Mouse (Mus musculus): Measurements from ENCODE around the gene Suclg1. TPM values are rescaled to one million over a fixed set of nuclear protein-coding genes. Genes with fewer than 3 reads are reported as not detected.

Suclg1 gene
- polyA plus RNA-seq, 1 experiment, result 147 TPM

DNA sequence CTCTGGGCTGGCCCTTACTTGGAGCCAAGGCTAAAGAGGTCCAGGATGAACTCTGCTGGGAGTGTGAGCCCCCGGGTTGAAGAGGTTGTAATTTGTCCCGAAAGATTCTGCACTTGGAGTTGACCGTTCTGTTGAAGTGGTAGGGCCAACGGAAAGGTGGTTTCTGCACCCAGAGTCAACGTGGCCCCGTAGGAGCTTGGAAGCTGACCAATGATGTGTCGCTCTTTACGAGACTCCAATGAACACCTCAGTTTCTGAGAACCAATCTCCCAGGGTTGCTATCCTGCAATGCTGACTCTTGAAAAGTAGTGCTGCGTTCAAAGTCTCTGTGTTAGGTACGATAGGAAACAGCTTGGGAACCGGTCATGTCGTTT is 854 bp downstream of the Suclg1 start:
- Histone ChIP-seq H3ac (ENCODE audit: control insufficient read depth, insufficient read length) (peak overlapping the region; percentile 27), H3K36me3 (ENCODE audit: control insufficient read depth, insufficient read depth) (no peaks in the 10 kb centered on the region), H3K27me3 (ENCODE audit: control insufficient read depth, insufficient read depth, insufficient read length) (no peaks in the 10 kb centered on the region), H3K4me3 (peak overlapping the region; percentile 79), H3K4me2 (ENCODE audit: low read depth) (peak overlapping the region; percentile 89), H3K79me2 (ENCODE audit: control insufficient read depth, insufficient read depth) (peaks cover 56% of the 10 kb centered on the region)
- TF ChIP-seq REST (IDR thresholded peaks at IDR 0.05; ENCODE audit: insufficient read depth, insufficient read length), result no peak
- no peak for TF ChIP-seq MAX (IDR thresholded peaks at IDR 0.05; ENCODE audit: low read depth)
- no peak for TF ChIP-seq TCF3 (IDR thresholded peaks at IDR 0.05; ENCODE audit: insufficient read length, low read depth)
- TF ChIP-seq POLR2AphosphoS2 (IDR thresholded peaks at IDR 0.05; ENCODE audit: insufficient read length, low read depth), result no peak

DNA sequence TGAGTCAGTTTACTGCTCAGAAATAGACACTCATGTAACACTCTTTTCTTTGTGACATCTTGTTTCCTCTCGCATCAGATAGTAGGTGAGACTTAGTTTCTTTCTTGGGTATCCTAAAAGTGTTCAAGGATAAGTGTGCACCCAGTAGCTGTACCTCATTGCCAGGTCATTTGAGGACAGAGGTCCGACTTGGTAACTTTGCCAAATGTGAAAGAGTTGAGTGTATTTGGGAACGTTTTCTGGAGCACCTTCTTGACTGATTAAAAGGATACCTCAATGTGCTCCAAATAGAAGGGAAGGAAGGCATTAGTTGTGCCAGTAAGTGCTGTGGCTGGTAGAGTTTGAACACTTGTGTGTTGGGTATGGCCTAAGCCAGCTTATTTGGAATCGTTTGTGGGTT is 1.7 kb downstream of the Suclg1 start:
- Histone ChIP-seq H3ac (ENCODE audit: control insufficient read depth, insufficient read length) (no peak overlapping the region), H3K4me2 (ENCODE audit: low read depth) (peak overlapping the region; percentile 89), H3K27me3 (ENCODE audit: control insufficient read depth, insufficient read depth, insufficient read length) (no peaks in the 10 kb centered on the region), H3K79me2 (ENCODE audit: control insufficient read depth, insufficient read depth) (peaks cover 63% of the 10 kb centered on the region), H3K4me3 (peak overlapping the region; percentile 79), H3K36me3 (ENCODE audit: control insufficient read depth, insufficient read depth) (no peaks in the 10 kb centered on the region)
- TF ChIP-seq USF1 (IDR thresholded peaks at IDR 0.05; ENCODE audit: low read depth) (no peak), MAX (IDR thresholded peaks at IDR 0.05; ENCODE audit: low read depth) (no peak), E2F4 (IDR thresholded peaks at IDR 0.05; ENCODE audit: insufficient read depth) (no peak), POLR2AphosphoS2 (IDR thresholded peaks at IDR 0.05; ENCODE audit: insufficient read length, low read depth) (no peak), POLR2A (IDR thresholded peaks at IDR 0.05; ENCODE audit: insufficient read length, low read depth) (no peak), REST (IDR thresholded peaks at IDR 0.05; ENCODE audit: insufficient read depth, insufficient read length) (no peak), TCF12 (IDR thresholded peaks at IDR 0.05; ENCODE audit: insufficient read depth, poor library complexity, severe bottlenecking) (no peak), MYOG (IDR thresholded peaks at IDR 0.05; ENCODE audit: control insufficient read depth in 1 of 3, insufficient read depth in 1 of 3, insufficient read length in 2 of 3, low read depth in 2 of 3) (no peak), TCF3 (IDR thresholded peaks at IDR 0.05; ENCODE audit: insufficient read length, low read depth) (no peak), CEBPB (IDR thresholded peaks at IDR 0.05; ENCODE audit: insufficient read depth, poor library complexity, severe bottlenecking) (no peak), MYOD1 (IDR thresholded peaks at IDR 0.05; ENCODE audit: control insufficient read depth in 1 of 3, insufficient read length in 2 of 3, low read depth in 2 of 3) (no peak), SRF (IDR thresholded peaks at IDR 0.05; ENCODE audit: control insufficient read depth, insufficient read length, low read depth) (no peak)

DNA sequence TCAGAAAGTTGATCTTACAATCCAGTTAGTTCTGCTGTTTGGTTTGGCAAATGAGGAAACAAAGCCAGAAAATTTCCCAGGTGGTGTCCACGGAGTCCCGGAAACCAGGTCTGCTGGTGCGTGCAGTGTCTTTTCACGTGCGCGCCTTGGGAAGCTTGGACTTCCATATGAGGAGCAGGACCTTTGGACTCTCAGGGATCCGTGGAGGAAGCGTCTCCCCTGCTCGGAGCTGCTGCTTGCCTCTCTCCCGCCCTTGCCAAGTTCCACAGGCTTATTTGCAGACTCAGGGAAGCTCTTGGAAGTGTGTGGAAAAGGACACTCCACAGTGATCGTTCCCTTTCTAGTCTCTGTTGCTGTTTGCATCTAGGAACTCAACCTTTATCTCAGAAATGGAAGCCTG is 3.2 kb downstream of the Suclg1 start:
- H3K79me2 ChIP-seq (ENCODE audit: control insufficient read depth, insufficient read depth), result peaks cover 71% of the 10 kb centered on the region
- no peak overlapping the region for H3ac ChIP-seq (ENCODE audit: control insufficient read depth, insufficient read length)
- TF ChIP-seq E2F4 (IDR thresholded peaks at IDR 0.05; ENCODE audit: insufficient read depth) (no peak), MYOG (IDR thresholded peaks at IDR 0.05; ENCODE audit: control insufficient read depth in 1 of 3, insufficient read depth in 1 of 3, insufficient read length in 2 of 3, low read depth in 2 of 3) (no peak), TCF12 (IDR thresholded peaks at IDR 0.05; ENCODE audit: insufficient read depth, poor library complexity, severe bottlenecking) (no peak), REST (IDR thresholded peaks at IDR 0.05; ENCODE audit: insufficient read depth, insufficient read length) (no peak), POLR2AphosphoS2 (IDR thresholded peaks at IDR 0.05; ENCODE audit: insufficient read length, low read depth) (no peak), CEBPB (IDR thresholded peaks at IDR 0.05; ENCODE audit: insufficient read depth, poor library complexity, severe bottlenecking) (no peak), MAX (IDR thresholded peaks at IDR 0.05; ENCODE audit: low read depth) (no peak), USF1 (IDR thresholded peaks at IDR 0.05; ENCODE audit: low read depth) (no peak), POLR2A (IDR thresholded peaks at IDR 0.05; ENCODE audit: insufficient read length, low read depth) (no peak), SRF (IDR thresholded peaks at IDR 0.05; ENCODE audit: control insufficient read depth, insufficient read length, low read depth) (no peak)
- no peak overlapping the region for H3K4me2 ChIP-seq (ENCODE audit: low read depth)
- H3K36me3 ChIP-seq (ENCODE audit: control insufficient read depth, insufficient read depth), result peaks cover 2% of the 10 kb centered on the region
- no peaks in the 10 kb centered on the region for H3K27me3 ChIP-seq (ENCODE audit: control insufficient read depth, insufficient read depth, insufficient read length)
- H3K4me3 ChIP-seq, result no peak overlapping the region

DNA sequence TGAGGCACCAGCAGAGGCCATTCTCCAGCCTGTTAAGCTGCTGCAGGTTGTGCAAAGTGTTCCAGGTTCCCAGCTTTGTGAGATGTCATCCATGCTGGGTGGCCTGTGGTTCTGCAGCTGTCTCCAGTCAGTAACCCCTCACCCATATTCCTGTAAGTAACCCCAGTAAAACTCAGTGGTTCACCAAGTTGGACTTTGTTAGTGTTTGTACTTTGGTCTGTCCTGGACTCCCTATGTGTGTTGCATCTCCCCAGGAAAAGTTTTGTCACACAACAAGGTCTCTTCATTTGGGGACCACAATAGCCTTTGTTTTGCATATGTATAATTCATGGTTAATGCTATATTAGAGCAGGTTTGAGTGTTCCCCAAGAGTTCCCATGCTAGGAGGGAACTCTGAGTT is 4.2 kb downstream of the Suclg1 start:
- Histone ChIP-seq H3K79me2 (ENCODE audit: control insufficient read depth, insufficient read depth) (peaks cover 71% of the 10 kb centered on the region), H3K4me3 (no peak overlapping the region), H3K4me2 (ENCODE audit: low read depth) (no peak overlapping the region), H3ac (ENCODE audit: control insufficient read depth, insufficient read length) (no peak overlapping the region), H3K27me3 (ENCODE audit: control insufficient read depth, insufficient read depth, insufficient read length) (no peaks in the 10 kb centered on the region), H3K36me3 (ENCODE audit: control insufficient read depth, insufficient read depth) (peaks cover 5% of the 10 kb centered on the region)
- TF ChIP-seq POLR2A (IDR thresholded peaks at IDR 0.05; ENCODE audit: insufficient read length, low read depth), result no peak
- no peak for TF ChIP-seq MYOD1 (IDR thresholded peaks at IDR 0.05; ENCODE audit: control insufficient read depth in 1 of 3, insufficient read length in 2 of 3, low read depth in 2 of 3)
- no peak for TF ChIP-seq TCF12 (IDR thresholded peaks at IDR 0.05; ENCODE audit: insufficient read depth, poor library complexity, severe bottlenecking)
- no peak for TF ChIP-seq E2F4 (IDR thresholded peaks at IDR 0.05; ENCODE audit: insufficient read depth)
- no peak for TF ChIP-seq POLR2AphosphoS2 (IDR thresholded peaks at IDR 0.05; ENCODE audit: insufficient read length, low read depth)
- no peak for TF ChIP-seq TCF3 (IDR thresholded peaks at IDR 0.05; ENCODE audit: insufficient read length, low read depth)
- no peak for TF ChIP-seq SRF (IDR thresholded peaks at IDR 0.05; ENCODE audit: control insufficient read depth, insufficient read length, low read depth)
- TF ChIP-seq CEBPB (IDR thresholded peaks at IDR 0.05; ENCODE audit: insufficient read depth, poor library complexity, severe bottlenecking), result no peak
- no peak for TF ChIP-seq MYOG (IDR thresholded peaks at IDR 0.05; ENCODE audit: control insufficient read depth in 1 of 3, insufficient read depth in 1 of 3, insufficient read length in 2 of 3, low read depth in 2 of 3)

DNA sequence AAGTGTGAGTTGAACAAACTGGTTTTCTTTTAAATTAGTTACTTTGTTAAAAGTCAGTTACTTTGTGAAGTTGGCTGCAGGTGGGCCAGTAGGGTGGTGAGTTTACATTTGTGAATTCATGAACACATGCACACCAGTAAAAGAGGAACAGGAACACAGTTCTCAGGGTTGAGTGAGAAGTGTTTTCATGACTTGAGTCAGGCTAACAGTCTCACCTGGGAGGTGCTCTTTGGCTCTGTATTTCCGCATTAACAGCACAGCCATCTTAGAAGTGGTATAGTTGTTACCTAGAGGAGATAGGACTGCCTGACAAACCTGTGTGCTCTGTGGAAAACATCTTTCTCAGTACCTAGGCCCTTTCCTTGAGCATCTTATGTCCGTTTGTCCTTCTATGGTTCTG is 4.8 kb downstream of the Suclg1 start:
- no peaks in the 10 kb centered on the region for H3K27me3 ChIP-seq (ENCODE audit: control insufficient read depth, insufficient read depth, insufficient read length)
- peaks cover 71% of the 10 kb centered on the region for H3K79me2 ChIP-seq (ENCODE audit: control insufficient read depth, insufficient read depth)
- peaks cover 9% of the 10 kb centered on the region for H3K36me3 ChIP-seq (ENCODE audit: control insufficient read depth, insufficient read depth)
- no peak overlapping the region for H3K4me3 ChIP-seq
- H3ac ChIP-seq (ENCODE audit: control insufficient read depth, insufficient read length), result no peak overlapping the region
- TF ChIP-seq POLR2A (IDR thresholded peaks at IDR 0.05; ENCODE audit: insufficient read length, low read depth), result no peak
- TF ChIP-seq TCF12 (IDR thresholded peaks at IDR 0.05; ENCODE audit: insufficient read depth, poor library complexity, severe bottlenecking), result no peak
- TF ChIP-seq MAX (IDR thresholded peaks at IDR 0.05; ENCODE audit: low read depth), result no peak
- no peak for TF ChIP-seq POLR2AphosphoS2 (IDR thresholded peaks at IDR 0.05; ENCODE audit: insufficient read length, low read depth)
- TF ChIP-seq TCF3 (IDR thresholded peaks at IDR 0.05; ENCODE audit: insufficient read length, low read depth), result no peak
- no peak for TF ChIP-seq SRF (IDR thresholded peaks at IDR 0.05; ENCODE audit: control insufficient read depth, insufficient read length, low read depth)
- no peak for TF ChIP-seq REST (IDR thresholded peaks at IDR 0.05; ENCODE audit: insufficient read depth, insufficient read length)
- no peak for TF ChIP-seq MYOD1 (IDR thresholded peaks at IDR 0.05; ENCODE audit: control insufficient read depth in 1 of 3, insufficient read length in 2 of 3, low read depth in 2 of 3)
- TF ChIP-seq USF1 (IDR thresholded peaks at IDR 0.05; ENCODE audit: low read depth), result no peak
- no peak for TF ChIP-seq MYOG (IDR thresholded peaks at IDR 0.05; ENCODE audit: control insufficient read depth in 1 of 3, insufficient read depth in 1 of 3, insufficient read length in 2 of 3, low read depth in 2 of 3)
- TF ChIP-seq CEBPB (IDR thresholded peaks at IDR 0.05; ENCODE audit: insufficient read depth, poor library complexity, severe bottlenecking), result no peak
- no peak for TF ChIP-seq E2F4 (IDR thresholded peaks at IDR 0.05; ENCODE audit: insufficient read depth)
- H3K4me2 ChIP-seq (ENCODE audit: low read depth), result no peak overlapping the region
